Mouse (Mus musculus): ENCODE results near the gene Cpeb2.

DNA sequence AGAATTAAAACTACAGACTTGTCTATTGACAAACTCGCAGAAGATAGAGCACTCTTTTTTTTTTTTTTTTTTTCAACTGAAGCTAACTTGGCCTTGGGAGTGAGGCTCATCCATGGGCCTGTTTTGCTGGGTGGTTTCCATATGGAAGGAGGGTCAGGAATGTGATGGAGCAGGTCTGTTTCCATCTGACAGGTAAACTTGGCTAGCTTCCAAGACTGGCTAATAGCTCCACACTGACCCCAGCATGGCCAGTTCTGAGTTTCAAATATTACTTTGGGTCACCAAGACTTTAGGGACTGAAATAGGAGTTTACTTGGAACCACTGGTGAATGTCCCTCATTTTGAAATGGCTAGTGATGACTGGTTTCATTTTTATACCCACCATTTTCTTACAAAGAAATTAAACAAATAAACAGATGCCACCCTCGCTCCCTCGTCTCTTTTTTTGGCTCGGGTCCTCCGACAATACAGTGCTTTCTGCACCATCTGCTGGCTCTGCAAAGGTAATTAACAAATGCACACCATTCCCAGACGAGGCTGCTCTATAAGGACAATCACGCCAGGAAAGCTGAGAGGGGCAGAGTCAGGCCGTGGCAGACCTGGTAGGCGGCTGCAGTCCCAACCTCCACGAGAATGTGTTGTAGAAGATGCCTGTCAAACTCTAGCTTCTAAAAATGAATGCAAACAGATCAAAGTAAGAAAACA, 106.0 kb downstream of the Cpeb2 start:
- TF ChIP-seq CTCF (IDR thresholded peaks at IDR 0.05; ENCODE audit: borderline replicate concordance, insufficient read depth, low read length) (no peak), POLR2A (IDR thresholded peaks at IDR 0.05; ENCODE audit: low read depth, low read length) (no peak)
